Mouse (Mus musculus): ENCODE data around the gene Emc10.
A peak's percentile ranks its signal among the peaks of the same experiment; 100 is the strongest.

Gene Emc10

GRCm38 (mm10) chr7:44525126-44525832, 28.9 kb upstream of the Emc10 start:
- DNase-seq (ENCODE audit: low spot score), result peak; percentile 84

DNA sequence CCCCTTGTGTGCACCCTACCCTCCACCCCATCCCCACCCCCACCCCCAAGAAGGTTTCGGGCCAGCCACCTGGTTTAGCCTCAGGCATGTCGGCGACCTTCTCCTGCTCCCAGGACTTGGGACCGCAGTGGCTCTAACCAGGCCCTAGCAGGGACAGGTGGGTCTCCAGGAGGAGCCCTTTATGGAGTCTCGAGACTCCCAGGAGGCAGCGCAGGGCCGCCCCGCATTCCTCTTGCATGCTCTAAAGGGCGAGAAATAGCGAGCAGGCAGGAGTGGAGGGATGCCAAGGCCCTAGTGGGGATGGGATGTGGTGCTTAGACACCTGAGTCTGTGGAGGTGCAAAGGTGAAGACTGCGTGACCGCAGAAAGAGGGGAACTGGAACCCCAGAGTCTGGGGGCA, 28.2 kb upstream of the Emc10 start, which contains the start of gene Mybpc2:
Gene Mybpc2, minus strand, starts transcription at position 155 of the 400 bp plus-strand sequence.
- DNase-seq (ENCODE audit: low spot score), result no peak

- DNase-seq (ENCODE audit: low spot score), result no peak
These were observed 26.7 kb upstream of the Emc10 start for GRCm38 (mm10) chr7:44523056-44523455.

DNA sequence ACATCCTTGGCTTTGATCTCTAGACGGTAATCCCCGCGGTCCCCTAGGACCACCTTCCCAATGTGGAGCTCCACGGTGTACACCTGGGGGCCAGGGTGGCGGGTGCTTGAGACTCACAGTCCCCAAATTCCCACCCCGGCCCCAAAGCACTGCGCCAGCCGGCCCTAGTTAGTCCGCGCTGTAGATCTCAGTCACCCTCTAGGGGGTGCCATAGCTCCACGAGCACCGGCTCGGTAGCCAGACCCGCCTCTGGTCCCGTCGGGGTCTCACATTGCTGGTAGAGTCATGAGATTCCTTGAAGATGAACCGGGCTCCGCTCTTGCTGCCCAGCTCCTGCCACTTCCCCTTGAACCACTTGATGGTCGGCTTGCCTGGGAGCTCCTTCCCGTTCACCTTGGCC, 25.4 kb upstream of the Emc10 start:
- no peak for DNase-seq (ENCODE audit: low spot score)

DNA sequence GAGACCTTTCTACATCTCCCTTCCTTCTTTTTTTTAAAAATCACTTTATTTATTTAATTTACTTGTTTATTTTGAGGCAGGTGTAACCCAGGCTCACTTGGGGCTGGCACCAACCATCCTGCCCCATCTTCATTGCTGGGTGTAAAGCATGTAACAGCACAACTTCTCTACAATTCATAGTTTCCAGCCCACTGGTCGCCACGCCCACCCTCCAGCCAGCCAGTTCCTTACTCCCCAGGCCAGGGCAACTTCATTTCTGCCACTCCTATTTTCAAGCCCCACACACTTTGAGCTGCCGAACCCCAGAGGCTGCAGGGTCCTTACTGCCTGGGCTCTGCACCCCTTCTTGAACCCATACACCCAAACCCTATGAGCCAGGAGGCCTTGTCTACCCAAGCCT, 24.7 kb upstream of the Emc10 start:
- no peak for DNase-seq (ENCODE audit: low spot score)

- DNase-seq (ENCODE audit: low spot score), result no peak
These were observed 23.0 kb upstream of the Emc10 start for GRCm38 (mm10) chr7:44519240-44519913.

- DNase-seq (ENCODE audit: low spot score), result no peak
These were observed 11.2 kb upstream of the Emc10 start for GRCm38 (mm10) chr7:44507491-44507890.

DNA sequence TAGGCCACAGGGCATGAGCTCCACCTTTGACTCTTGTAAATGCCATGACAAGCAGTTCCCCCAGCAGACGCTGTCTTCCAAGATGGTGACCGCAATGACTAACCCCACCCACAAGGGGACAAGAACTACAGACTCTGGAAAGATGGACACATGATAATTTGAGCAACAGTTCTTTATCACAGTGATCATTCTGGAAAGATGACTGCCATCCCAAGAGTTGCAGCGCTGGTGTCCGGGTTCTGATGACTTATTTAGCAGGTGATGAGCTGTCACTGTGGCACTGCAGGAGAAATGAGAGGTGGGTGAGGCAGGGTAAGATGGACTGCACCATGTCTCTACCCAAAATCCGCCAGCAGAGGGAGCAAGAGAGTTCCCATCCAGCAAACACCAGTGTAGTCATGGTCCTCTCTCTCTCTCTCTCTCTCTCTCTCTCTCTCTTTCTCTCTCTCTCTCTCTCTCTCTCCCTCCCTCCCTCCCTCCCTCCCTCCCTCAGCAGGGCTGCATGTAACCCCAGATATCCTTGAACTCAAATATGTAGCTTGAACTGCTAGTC, 5.3 kb upstream of the Emc10 start:
- peak; percentile 70 for DNase-seq (ENCODE audit: low spot score)

DNA sequence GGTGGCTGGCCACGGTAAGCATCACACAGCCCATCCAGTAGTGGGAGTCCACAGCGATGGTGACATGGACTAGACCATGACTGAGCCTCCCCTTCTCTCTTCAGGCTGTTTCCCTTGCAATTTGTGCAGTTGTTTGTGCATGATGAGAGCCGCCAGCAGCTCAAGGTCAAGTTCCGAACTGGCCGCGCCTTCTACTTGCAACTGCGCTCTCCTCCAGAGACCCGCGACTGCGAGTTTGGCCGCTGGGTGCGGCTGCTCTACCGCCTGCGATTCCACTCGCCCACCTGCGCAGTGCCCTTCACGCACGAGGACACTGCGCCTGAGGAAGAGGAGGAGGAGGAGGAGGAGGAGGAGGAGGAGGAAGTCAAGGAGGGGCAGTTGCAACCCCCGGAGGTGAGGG, 3.7 kb upstream of the Emc10 start:
- DNase-seq (ENCODE audit: low spot score), result no peak

DNA sequence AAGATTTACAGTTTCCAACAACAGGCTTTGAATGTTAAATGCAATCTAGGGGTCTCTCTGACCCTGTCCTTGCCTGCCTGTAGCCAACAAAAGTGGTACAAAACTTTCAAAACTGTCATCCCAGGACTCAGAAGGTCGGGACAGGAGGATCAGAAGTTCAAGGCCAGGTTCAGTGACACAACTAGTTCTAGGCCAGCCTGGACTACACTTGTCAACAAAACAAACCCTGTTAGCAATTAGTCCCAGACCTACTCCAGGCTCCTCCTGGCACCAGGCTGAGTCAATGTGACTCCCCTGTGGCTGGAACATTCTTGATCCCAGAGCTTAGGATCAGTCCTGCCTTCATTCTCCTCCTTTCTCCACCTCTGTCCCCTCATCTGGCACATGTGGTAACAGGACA, 2.6 kb upstream of the Emc10 start:
- DNase-seq (ENCODE audit: low spot score), result no peak

GRCm38 (mm10) chr7:44497361-44498055, 1.2 kb upstream of the Emc10 start:
- DNase-seq (ENCODE audit: low spot score), result no peak

- no peak for DNase-seq (ENCODE audit: low spot score)
These were observed 411 bp upstream of the Emc10 start for GRCm38 (mm10) chr7:44496771-44497109.

- DNase-seq (ENCODE audit: low spot score), result no peak
These were observed 1.2 kb downstream of the Emc10 start for GRCm38 (mm10) chr7:44495086-44495485.

- no peak for DNase-seq (ENCODE audit: low spot score)
These were observed 1.6 kb downstream of the Emc10 start for GRCm38 (mm10) chr7:44494681-44495080.

- no peak for DNase-seq (ENCODE audit: low spot score)
These were observed 4.0 kb downstream of the Emc10 start for GRCm38 (mm10) chr7:44492166-44492826.

DNA sequence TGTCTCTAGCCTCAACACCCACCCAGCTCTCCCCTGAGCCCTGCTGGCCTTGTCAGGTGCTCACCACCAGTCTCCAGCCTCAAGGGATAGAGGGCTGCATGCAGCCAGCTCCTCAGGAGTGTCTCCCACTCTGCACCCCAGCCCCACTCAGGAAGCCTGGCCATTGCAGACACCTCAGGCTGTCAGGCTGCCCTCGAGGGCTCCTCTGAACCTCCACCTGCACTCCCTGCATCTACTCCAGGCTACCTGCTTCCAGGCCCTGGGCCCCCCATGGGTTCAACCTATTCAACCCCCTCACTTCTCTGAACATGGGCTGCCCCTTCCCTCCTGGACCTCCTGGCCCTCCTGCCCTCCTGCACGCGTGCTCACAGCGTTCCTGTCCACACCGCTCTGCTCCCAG, 4.9 kb downstream of the Emc10 start:
- DNase-seq (ENCODE audit: low spot score), result no peak

- no peak for DNase-seq (ENCODE audit: low spot score)
These were observed 6.0 kb downstream of the Emc10 start for GRCm38 (mm10) chr7:44490281-44490680.

DNA sequence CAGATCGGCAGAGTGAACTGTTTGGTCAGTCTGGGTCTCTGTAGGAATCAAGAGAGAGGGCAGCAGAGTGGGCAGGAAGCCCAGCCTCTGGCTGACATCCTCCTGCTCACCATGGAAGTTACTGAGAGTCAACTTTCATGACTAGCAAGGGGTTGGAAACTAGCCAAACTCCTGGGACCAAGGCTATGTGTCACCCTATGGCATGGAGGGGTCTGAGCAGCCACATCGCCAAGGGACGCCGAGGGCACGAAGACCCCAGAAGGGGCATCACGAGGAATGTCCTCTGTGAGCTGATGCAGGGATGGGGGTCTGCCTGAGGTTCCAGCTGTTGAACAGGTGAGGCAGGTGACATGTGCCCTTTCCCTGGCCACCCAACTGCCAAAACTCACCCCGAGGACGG, 7.8 kb downstream of the Emc10 start:
- no peak for DNase-seq (ENCODE audit: low spot score)

GRCm38 (mm10) chr7:44487936-44488335, 8.4 kb downstream of the Emc10 start:
- DNase-seq (ENCODE audit: low spot score), result no peak

DNA sequence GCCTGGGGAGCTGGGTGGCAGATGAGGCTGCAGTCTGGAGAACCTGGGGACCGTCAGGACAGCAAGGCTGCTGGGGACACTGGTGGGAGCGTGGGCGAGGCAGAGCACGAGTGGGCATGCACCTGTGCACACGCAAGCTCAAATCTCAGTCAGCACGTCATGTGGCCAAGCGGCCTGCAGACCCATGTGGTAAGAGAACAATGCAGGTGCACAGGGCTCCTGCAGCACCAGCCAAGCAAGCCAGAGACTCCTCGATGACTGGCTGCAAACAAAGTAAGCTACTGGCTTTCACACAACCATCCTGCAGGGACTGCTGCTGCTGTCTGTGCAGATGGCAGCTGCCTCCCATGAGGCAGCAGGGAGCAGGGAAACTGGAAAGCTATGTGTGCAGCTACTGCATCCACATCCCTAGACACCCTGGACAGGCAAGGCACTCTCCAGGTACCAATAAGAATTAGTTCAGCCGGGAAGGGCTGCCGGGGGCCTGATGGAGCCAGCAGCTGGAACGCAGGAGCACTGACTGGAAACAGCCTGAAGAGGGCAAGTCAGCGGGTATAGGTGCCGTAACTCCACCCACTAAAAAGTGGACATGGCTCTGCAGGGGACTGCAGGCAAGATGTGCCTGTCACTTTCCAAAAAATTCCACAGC, 9.3 kb downstream of the Emc10 start:
- DNase-seq (ENCODE audit: low spot score), result no peak

DNA sequence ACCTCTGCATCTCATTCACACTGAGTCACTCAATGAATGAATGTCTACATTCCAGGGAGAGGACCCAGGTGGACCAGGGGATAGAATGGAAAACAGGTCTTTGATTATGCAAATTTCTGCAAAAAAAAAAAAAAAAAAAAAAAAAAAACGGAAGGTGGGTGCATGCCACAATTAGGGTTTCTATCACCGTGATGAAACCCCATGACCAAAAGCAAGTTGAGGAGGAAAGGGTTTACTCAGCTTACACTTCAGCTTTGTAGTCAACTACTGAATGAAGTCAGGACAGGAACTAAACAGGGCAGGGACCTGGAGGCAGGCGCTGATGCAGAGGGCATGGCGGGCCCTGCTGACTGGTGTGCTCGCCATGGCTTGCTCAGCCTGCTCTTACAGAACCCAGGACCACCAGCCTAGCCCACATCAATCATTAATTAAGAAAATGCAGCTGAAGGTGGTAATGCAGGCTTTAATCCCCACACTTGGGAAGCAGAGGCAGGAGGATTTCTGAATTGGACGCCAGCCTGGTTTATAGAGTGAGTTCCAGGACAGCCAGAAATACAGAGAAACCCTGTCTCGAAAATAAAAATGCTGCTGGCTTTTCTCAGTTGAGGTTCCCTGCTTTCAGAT, 10.6 kb downstream of the Emc10 start:
- DNase-seq (ENCODE audit: low spot score), result no peak
